Mouse (Mus musculus): ENCODE results near the gene Pik3ip1. TPM values are rescaled to one million over a fixed set of nuclear protein-coding genes. Genes with fewer than 3 reads are reported as not detected.

Pik3ip1 gene
- polyA plus RNA-seq, 1 experiment = 68.2 TPM

DNA sequence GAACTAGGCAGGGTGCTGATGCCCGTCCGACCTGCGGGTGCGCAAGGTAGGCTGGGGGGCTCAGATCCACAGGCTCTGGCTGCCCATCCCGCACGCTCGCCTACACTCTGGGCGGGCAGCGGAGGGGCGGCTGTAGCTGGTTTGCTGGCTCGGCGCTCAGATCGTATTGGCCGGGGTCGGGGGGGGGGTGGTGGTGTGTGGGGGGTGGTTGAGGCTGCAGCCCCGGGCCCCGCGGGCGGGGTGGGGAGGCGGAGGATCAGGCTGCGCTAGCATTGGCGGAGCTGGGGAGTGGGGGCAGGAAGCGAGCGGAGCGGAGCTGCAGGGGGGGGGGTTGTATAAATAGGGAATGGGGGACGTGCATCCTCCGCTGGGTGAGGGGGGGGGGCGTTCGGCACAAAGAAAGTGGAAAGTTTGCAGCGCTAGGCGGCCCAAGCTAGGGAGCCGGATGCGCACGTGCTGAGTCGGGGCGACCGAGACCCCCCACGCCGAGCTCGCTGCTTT lies 40.8 kb upstream of the Pik3ip1 start:
- H3K4me1 ChIP-seq (ENCODE audit: control insufficient read depth, insufficient read depth, low read length) = peaks cover 14% of the 10 kb centered on the region; the same call in 1 of the 2 replicates
- peak overlapping the region; percentile 92 for H3K4me3 ChIP-seq (replicated peaks; ENCODE audit: insufficient read depth, low read depth, low read length)
- peak overlapping the region; percentile 95 for H3K27ac ChIP-seq (ENCODE audit: insufficient read depth, low read length)
- WGBS = under 1% methylated on average over 37 of the region's 40 CpGs
- H3K27me3 ChIP-seq (ENCODE audit: control insufficient read depth, insufficient read depth, low read length) = no peaks in the 10 kb centered on the region
- DNase-seq = peak; percentile 73 to 81
- 0 out of 2 replicates have a peak, but pooled peaks have one; percentile 12 for TF ChIP-seq POLR2A (IDR thresholded peaks at IDR 0.05; ENCODE audit: borderline replicate concordance, insufficient read depth, low read length)
- TF ChIP-seq CTCF (IDR thresholded peaks at IDR 0.05; ENCODE audit: borderline replicate concordance, insufficient read depth, low read depth, low read length) = no peak

DNA sequence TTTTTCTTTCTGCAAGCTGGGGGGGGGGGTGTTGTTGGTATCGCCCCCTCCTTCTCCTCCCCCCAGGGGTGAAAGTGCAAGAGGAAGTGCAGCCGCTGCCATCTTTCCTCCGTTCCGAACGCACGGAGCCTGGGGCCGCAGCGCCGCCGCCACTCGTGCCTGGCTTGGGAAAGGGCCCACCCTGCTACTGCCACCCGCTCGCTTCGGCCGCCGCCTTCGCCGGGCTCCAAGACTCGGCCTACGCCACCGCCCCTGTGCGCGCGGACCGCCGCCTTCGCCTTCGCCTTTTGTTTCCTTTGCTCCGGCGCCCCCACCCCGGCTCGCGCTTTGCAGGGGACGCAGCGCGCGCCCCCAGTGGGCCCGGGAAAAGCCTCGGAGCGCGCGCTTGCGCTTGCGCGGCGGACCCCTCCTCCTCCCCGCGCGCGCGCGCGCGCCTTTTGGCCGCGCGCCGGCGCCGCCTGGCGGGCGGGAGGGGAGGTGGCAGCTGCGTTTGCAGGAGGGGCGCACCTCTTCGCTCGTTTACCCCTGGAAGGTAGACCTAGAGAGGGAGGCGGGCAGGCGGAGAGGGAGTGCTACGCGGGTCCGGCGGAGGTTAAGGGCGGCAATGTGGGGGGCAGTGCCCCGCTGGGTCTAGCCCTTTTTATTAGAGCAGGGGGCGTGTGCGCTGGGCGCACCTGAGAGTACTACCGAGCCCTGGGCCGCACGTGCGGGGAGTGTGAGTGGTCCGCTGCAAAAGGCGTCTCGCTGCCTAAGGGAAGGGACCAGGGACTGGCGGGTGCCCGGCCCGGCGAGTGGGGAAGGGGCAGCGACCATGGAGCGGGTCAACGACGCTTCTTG lies 40.2 kb upstream of the Pik3ip1 start:
- WGBS = under 1% methylated on average over 91 of the region's 92 CpGs
- TF ChIP-seq CTCF (IDR thresholded peaks at IDR 0.05; ENCODE audit: borderline replicate concordance, insufficient read depth, low read depth, low read length) (peak; percentile 57), POLR2A (IDR thresholded peaks at IDR 0.05; ENCODE audit: borderline replicate concordance, insufficient read depth, low read length) (peak; percentile 55)
- H3K27ac ChIP-seq (ENCODE audit: insufficient read depth, low read length) = peak overlapping the region; percentile 95
- H3K4me3 ChIP-seq (replicated peaks; ENCODE audit: insufficient read depth, low read depth, low read length) = peak overlapping the region; percentile 92
- peaks cover 18% of the 10 kb centered on the region for H3K4me1 ChIP-seq (ENCODE audit: control insufficient read depth, insufficient read depth, low read length)
- peak; percentile 86 to 91 for DNase-seq
- no peaks in the 10 kb centered on the region for H3K27me3 ChIP-seq (ENCODE audit: control insufficient read depth, insufficient read depth, low read length)

DNA sequence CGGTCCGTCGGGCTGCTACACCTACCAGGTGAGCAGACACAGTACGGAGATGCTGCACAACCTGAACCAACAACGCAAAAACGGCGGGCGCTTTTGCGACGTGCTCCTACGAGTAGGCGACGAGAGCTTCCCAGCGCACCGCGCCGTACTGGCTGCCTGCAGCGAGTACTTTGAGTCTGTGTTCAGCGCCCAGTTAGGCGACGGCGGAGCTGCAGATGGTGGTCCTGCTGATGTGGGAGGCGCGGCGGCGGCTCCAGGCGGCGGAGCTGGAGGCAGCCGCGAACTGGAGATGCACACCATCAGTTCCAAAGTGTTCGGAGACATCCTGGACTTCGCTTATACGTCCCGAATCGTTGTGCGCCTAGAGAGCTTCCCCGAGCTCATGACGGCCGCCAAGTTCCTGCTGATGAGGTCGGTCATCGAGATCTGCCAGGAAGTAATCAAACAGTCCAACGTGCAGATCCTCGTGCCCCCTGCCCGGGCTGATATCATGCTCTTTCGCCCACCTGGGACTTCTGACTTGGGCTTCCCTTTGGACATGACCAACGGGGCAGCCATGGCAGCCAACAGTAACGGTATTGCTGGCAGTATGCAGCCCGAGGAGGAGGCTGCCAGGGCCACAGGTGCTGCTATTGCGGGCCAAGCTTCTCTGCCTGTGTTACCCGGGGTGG lies 39.4 kb upstream of the Pik3ip1 start:
- H3K4me1 ChIP-seq (ENCODE audit: control insufficient read depth, insufficient read depth, low read length) = peaks cover 18% of the 10 kb centered on the region
- no peaks in the 10 kb centered on the region for H3K27me3 ChIP-seq (ENCODE audit: control insufficient read depth, insufficient read depth, low read length)
- H3K27ac ChIP-seq (ENCODE audit: insufficient read depth, low read length) = peak overlapping the region; percentile 42
- TF ChIP-seq POLR2A (IDR thresholded peaks at IDR 0.05; ENCODE audit: borderline replicate concordance, insufficient read depth, low read length) (no peak), CTCF (IDR thresholded peaks at IDR 0.05; ENCODE audit: borderline replicate concordance, insufficient read depth, low read depth, low read length) (no peak)
- under 1% methylated on average over 50 of the region's 50 CpGs for WGBS
- peak; percentile 71 to 72 for DNase-seq
- peak overlapping the region; percentile 92 for H3K4me3 ChIP-seq (replicated peaks; ENCODE audit: insufficient read depth, low read depth, low read length)

DNA sequence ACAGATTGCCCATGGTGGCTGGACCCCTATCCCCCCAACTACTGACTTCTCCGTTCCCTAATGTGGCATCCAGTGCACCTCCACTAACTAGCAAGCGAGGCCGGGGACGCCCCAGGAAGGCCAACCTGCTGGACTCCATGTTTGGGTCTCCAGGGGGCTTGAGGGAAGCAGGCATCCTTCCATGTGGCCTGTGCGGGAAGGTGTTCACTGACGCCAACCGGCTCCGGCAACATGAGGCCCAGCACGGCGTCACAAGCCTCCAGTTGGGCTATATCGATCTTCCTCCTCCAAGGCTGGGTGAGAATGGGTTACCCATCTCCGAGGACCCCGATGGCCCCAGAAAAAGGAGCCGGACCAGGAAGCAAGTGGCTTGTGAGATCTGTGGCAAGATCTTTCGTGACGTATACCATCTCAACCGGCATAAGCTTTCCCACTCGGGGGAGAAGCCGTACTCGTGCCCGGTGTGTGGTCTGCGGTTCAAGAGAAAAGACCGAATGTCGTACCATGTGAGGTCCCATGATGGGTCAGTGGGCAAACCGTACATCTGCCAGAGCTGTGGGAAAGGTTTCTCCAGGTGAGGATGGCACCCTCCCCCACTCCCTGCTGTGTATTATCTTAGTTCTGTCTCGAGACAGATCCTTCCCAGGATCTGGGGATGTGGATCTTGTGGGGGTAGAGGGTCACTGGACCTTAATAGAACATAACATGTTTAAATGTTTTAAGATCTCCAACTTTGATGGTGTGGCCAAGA lies 38.7 kb upstream of the Pik3ip1 start:
- H3K4me1 ChIP-seq (ENCODE audit: control insufficient read depth, insufficient read depth, low read length) = peaks cover 18% of the 10 kb centered on the region
- 6% methylated on average over 26 of the region's 26 CpGs for WGBS

DNA sequence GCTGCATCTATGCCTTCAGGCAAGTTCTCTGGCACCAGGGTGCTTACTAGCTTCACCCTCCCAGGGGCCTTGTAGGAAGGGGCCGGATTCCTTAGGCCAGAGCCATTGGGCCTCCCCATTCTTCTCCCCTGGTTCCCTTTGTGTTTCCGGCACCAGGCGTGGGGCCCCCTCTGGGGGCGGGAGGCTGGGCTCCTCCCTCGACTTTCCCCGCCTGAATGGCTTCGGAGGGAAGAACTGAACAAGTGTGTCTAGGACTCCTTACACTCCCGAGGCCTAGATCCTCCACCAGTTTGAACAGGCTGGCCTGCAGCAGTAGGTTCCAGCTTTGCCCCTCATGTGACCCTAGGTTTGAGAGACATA lies 38.2 kb upstream of the Pik3ip1 start:
- WGBS = 6% methylated on average over 8 of the region's 8 CpGs

More for the DNA sequence above, 38.7 kb upstream of the Pik3ip1 start:
- Histone ChIP-seq H3K4me3 (replicated peaks; ENCODE audit: insufficient read depth, low read depth, low read length) (peak overlapping the region; percentile 92), H3K27me3 (ENCODE audit: control insufficient read depth, insufficient read depth, low read length) (no peaks in the 10 kb centered on the region), H3K27ac (ENCODE audit: insufficient read depth, low read length) (peak overlapping the region; percentile 15)
- TF ChIP-seq POLR2A (IDR thresholded peaks at IDR 0.05; ENCODE audit: borderline replicate concordance, insufficient read depth, low read length) = no peak
- no peak for TF ChIP-seq CTCF (IDR thresholded peaks at IDR 0.05; ENCODE audit: borderline replicate concordance, insufficient read depth, low read depth, low read length)
- DNase-seq = peak; percentile 34 to 72

DNA sequence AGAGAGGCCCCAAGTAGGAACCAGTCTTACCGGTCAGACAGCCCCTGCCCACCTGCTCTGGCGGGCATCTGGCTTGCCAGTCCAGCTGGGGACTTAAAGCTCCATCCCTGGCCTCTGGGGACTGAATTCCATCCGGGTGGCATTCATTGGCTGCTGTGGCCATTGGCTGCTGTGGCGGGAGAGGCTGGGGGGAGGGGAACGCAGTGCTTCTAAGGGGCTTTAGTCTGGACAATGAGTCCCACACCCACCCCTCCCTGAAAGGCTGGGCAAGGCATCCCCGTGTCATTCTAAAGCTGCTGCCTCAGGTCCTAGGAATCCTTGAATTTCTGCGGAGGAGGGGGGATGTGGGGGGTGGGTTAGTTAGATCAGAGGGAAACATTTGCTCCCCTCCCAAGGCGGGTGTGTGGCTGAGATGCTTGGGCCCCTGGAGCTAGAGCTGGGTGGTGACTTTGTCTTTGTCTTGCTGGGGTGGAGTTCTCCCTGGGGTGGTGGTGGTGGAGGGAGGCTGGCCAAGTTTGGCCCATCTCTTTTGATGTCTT lies 37.4 kb upstream of the Pik3ip1 start:
- no peak for TF ChIP-seq CTCF (IDR thresholded peaks at IDR 0.05; ENCODE audit: borderline replicate concordance, insufficient read depth, low read depth, low read length)
- no peak for TF ChIP-seq POLR2A (IDR thresholded peaks at IDR 0.05; ENCODE audit: borderline replicate concordance, insufficient read depth, low read length)
- peak in 1 of 2 experiments; percentile 35 for DNase-seq
- H3K27ac ChIP-seq (ENCODE audit: insufficient read depth, low read length) = no peak overlapping the region
- H3K27me3 ChIP-seq (ENCODE audit: control insufficient read depth, insufficient read depth, low read length) = no peaks in the 10 kb centered on the region
- peak overlapping the region; percentile 92 for H3K4me3 ChIP-seq (replicated peaks; ENCODE audit: insufficient read depth, low read depth, low read length)
- H3K4me1 ChIP-seq (ENCODE audit: control insufficient read depth, insufficient read depth, low read length) = peaks cover 14% of the 10 kb centered on the region
- WGBS = 12% methylated on average over 8 of the region's 8 CpGs

More for the DNA sequence above, 38.2 kb upstream of the Pik3ip1 start:
- H3K27me3 ChIP-seq (ENCODE audit: control insufficient read depth, insufficient read depth, low read length) = no peaks in the 10 kb centered on the region
- H3K4me1 ChIP-seq (ENCODE audit: control insufficient read depth, insufficient read depth, low read length) = peaks cover 17% of the 10 kb centered on the region
- peak; percentile 35 to 49 for DNase-seq
- peak overlapping the region; percentile 92 for H3K4me3 ChIP-seq (replicated peaks; ENCODE audit: insufficient read depth, low read depth, low read length)
- peak overlapping the region; percentile 15 for H3K27ac ChIP-seq (ENCODE audit: insufficient read depth, low read length)
- TF ChIP-seq CTCF (IDR thresholded peaks at IDR 0.05; ENCODE audit: borderline replicate concordance, insufficient read depth, low read depth, low read length) (no peak), POLR2A (IDR thresholded peaks at IDR 0.05; ENCODE audit: borderline replicate concordance, insufficient read depth, low read length) (no peak)

DNA sequence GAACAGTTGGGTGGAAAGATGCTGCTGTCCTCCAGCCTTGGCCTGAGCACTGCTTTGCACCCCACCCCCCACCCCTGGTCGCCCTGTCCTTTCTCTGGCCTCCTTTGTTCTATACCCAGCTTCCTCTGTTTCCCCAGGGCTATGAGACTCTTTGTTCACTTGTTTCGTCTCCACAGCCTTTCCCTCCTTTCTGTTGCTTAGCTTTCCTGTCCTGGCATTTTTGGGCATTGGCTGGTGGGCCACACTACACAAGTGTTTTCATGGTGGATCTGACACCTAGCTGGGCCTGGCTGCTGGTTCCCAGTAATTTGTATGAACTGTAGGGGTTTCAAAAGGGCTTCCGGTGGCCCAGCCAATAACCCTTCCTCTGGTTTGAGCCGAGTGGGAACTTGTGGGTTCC lies 36.8 kb upstream of the Pik3ip1 start:
- no peaks in the 10 kb centered on the region for H3K27me3 ChIP-seq (ENCODE audit: control insufficient read depth, insufficient read depth, low read length)
- H3K4me3 ChIP-seq (replicated peaks; ENCODE audit: insufficient read depth, low read depth, low read length) = no peak overlapping the region
- peak in 1 of 2 experiments; percentile 29 for DNase-seq
- peaks cover 14% of the 10 kb centered on the region for H3K4me1 ChIP-seq (ENCODE audit: control insufficient read depth, insufficient read depth, low read length)
- TF ChIP-seq CTCF (IDR thresholded peaks at IDR 0.05; ENCODE audit: borderline replicate concordance, insufficient read depth, low read depth, low read length) = no peak
- no peak for TF ChIP-seq POLR2A (IDR thresholded peaks at IDR 0.05; ENCODE audit: borderline replicate concordance, insufficient read depth, low read length)
- 24% methylated on average over 4 of the region's 4 CpGs for WGBS
- no peak overlapping the region for H3K27ac ChIP-seq (ENCODE audit: insufficient read depth, low read length)
